Mouse (Mus musculus) intestine, postnatal 0 days (tissue): Measurements from ENCODE around the gene Tnf. TPM values are rescaled to one million over a fixed set of nuclear protein-coding genes. Genes with fewer than 3 reads are reported as not detected.
A peak's percentile ranks its signal among the peaks of the same experiment; 100 is the strongest.

Source experiments
- ATAC-seq: fragments of 200-750 bp; cut with Nextera tagmentation; 2 replicates; pipeline ENCODE4 v1.8.0; 2017; ENCODE audit warnings: mild to moderate bottlenecking, moderate TSS enrichment, moderate library complexity
- H3K27ac ChIP-seq: fragments of 300-500 bp; sonication (generic); 2 replicates; pipeline ENCODE4 v1.5.1; 2014; ENCODE audit warnings: mild to moderate bottlenecking, low read depth, low read length, moderate library complexity
- H3K27me3 ChIP-seq: fragments of 300-500 bp; sonication (generic); replicated peaks from 2 replicates; pipeline ENCODE4 v1.6.1; 2014; ENCODE audit warnings: low read length, mixed read lengths; ENCODE audit not compliant: control insufficient read depth, insufficient read depth
- H3K36me3 ChIP-seq: fragments of 300-500 bp; sonication (generic); 2 replicates; pipeline ENCODE4 v1.6.1; 2014; ENCODE audit warnings: mild to moderate bottlenecking, moderate library complexity; ENCODE audit not compliant: control insufficient read depth, insufficient read depth
- H3K4me1 ChIP-seq: fragments of 300-500 bp; sonication (generic); replicated peaks from 2 replicates; pipeline ENCODE4 v1.6.1; 2014; ENCODE audit warnings: antibody characterized with exemption, low read length, mixed read lengths; ENCODE audit not compliant: control insufficient read depth, insufficient read depth
- H3K4me2 ChIP-seq: fragments of 300-500 bp; sonication (generic); replicated peaks from 2 replicates; pipeline ENCODE4 v1.6.1; 2014; ENCODE audit warnings: low read depth, mild to moderate bottlenecking, moderate library complexity
- H3K4me3 ChIP-seq: fragments of 300-500 bp; sonication (generic); 2 replicates; pipeline ENCODE4 v1.5.1; 2014; ENCODE audit warnings: low read depth, low read length
- H3K9ac ChIP-seq: fragments of 300-500 bp; sonication (generic); 2 replicates; pipeline ENCODE4 v1.6.1; 2014; ENCODE audit warnings: mild to moderate bottlenecking, low read depth, low read length
- H3K9me3 ChIP-seq: fragments of 300-500 bp; sonication (generic); 2 replicates; pipeline ENCODE4 v1.6.1; 2016; ENCODE audit warnings: mixed run types; ENCODE audit not compliant: control insufficient read depth
- CTCF ChIP-seq: sonication (generic); IDR thresholded peaks from 2 replicates; pipeline ENCODE4 v1.5.1; 2016; ENCODE audit warnings: low read depth, mild to moderate bottlenecking, control low read depth, antibody characterized with exemption, moderate library complexity
- WGBS: fragments of 180-500 bp; shearing (Covaris S2); extraction: QIAGEN DNeasy Blood & Tissue Kit; methylation state at CpG from one replicate; pipeline ENCODE4 v1.1.7; 2014; 5-methylcytosine and 5-hydroxymethylcytosine counted together
- polyA plus RNA-seq: library from polyadenylated mRNA; unstranded; fragments of >200 nt; fragmentation: Nextera tagmentation; extraction: Ambion mirVana; gene quantifications from 2 replicates; pipeline ENCODE4 v1.2.1, GENCODE M21; 2015

Tnf gene
- polyA plus RNA-seq, 1 experiment from 2014 or later = 0.27 TPM

DNA sequence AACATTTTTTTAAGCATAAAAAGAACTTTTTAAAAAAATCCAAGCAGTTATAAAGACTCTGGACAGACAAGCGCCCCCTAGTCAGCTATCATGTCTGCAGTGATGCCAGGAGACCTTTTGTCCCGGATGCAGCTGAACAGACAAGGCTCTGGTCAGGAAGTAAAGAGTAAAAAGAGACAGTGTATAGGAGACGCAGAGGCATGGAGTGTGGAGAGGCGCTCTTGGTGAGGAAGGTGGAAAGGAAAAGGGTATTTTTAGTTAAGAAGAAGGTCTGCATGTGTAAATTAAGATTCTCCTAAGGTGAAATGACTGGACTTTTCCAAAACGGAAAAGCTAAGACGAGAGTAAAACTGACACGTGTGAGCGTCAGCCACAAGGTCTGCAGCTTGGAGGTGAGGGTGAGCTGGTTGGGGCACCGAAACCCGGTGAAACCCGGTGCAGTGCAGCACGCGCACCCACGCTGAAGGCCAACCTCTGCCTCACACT, 24.8 kb upstream of the Tnf start:
- WGBS = 80% methylated on average over 14 of the region's 14 CpGs
- Histone ChIP-seq H3K27me3 (no peaks in the 10 kb centered on the region), H3K4me2 (no peak overlapping the region), H3K27ac (no peak overlapping the region), H3K4me1 (no peaks in the 10 kb centered on the region), H3K4me3 (no peak overlapping the region), H3K9ac (no peak overlapping the region), H3K36me3 (peaks cover 60% of the 10 kb centered on the region), H3K9me3 (no peaks in the 10 kb centered on the region)
- no peak for ATAC-seq
- TF ChIP-seq CTCF = 0 out of 2 replicates have a peak, but pooled peaks have one; percentile 8

- Histone ChIP-seq H3K27ac (no peak overlapping the region), H3K4me3 (no peak overlapping the region), H3K9me3 (no peaks in the 10 kb centered on the region), H3K27me3 (no peaks in the 10 kb centered on the region), H3K4me1 (no peaks in the 10 kb centered on the region), H3K9ac (no peak overlapping the region), H3K36me3 (peaks cover 61% of the 10 kb centered on the region), H3K4me2 (no peak overlapping the region)
- ATAC-seq = no peak
- no peak for TF ChIP-seq CTCF
- 93% methylated on average over 5 of the region's 5 CpGs for WGBS
Observed at GRCm38 (mm10) chr17:35225456-35225855, 23.6 kb upstream of the Tnf start.

GRCm38 (mm10) chr17:35224641-35225040, 22.8 kb upstream of the Tnf start:
- 96% methylated on average over 4 of the region's 4 CpGs for WGBS
- Histone ChIP-seq H3K4me1 (no peaks in the 10 kb centered on the region), H3K4me2 (no peak overlapping the region), H3K36me3 (peaks cover 60% of the 10 kb centered on the region), H3K4me3 (no peak overlapping the region), H3K27ac (no peak overlapping the region), H3K9me3 (no peaks in the 10 kb centered on the region), H3K9ac (no peak overlapping the region), H3K27me3 (no peaks in the 10 kb centered on the region)
- 0 out of 2 replicates have a peak, but pooled peaks have one; percentile 14 for TF ChIP-seq CTCF
- ATAC-seq = no peak

GRCm38 (mm10) chr17:35222299-35222698, 20.5 kb upstream of the Tnf start:
- no peak for ATAC-seq
- Histone ChIP-seq H3K9me3 (no peaks in the 10 kb centered on the region), H3K27me3 (no peaks in the 10 kb centered on the region), H3K4me1 (no peaks in the 10 kb centered on the region), H3K9ac (no peak overlapping the region), H3K36me3 (peaks cover 38% of the 10 kb centered on the region), H3K4me2 (no peak overlapping the region), H3K27ac (no peak overlapping the region), H3K4me3 (no peak overlapping the region)
- TF ChIP-seq CTCF = no peak
- WGBS = 69% methylated on average over 6 of the region's 6 CpGs

- Histone ChIP-seq H3K27me3 (no peaks in the 10 kb centered on the region), H3K9ac (no peak within 1 kb of the TSS), H3K36me3 (peaks cover 36% of the 10 kb centered on the region), H3K4me3 (no peak within 1 kb of the TSS), H3K4me2 (0 out of 2 replicates have a peak within 1 kb of the TSS, but pooled peaks have one; percentile 13), H3K4me1 (no peaks in the 10 kb centered on the region), H3K27ac (peak within 1 kb of the TSS; percentile 47; the same call in 1 of the 2 replicates), H3K9me3 (no peaks in the 10 kb centered on the region)
- no peak for TF ChIP-seq CTCF
- no peak for ATAC-seq
- WGBS = 71% methylated on average over 28 of the region's 28 CpGs
Observed at GRCm38 (mm10) chr17:35220156-35220952, 18.5 kb upstream of the Tnf start, which contains the start of gene Gm16181. Gene Gm16181 (plus strand): TSS chr17:35220834.

GRCm38 (mm10) chr17:35219601-35220041, 17.8 kb upstream of the Tnf start:
- ATAC-seq = no peak
- WGBS = 69% methylated on average over 6 of the region's 6 CpGs
- H3K36me3 ChIP-seq = peaks cover 36% of the 10 kb centered on the region
- no peak overlapping the region for H3K4me3 ChIP-seq
- H3K9ac ChIP-seq = no peak overlapping the region
- H3K9me3 ChIP-seq = no peaks in the 10 kb centered on the region
- no peak overlapping the region for H3K27ac ChIP-seq
- TF ChIP-seq CTCF = no peak
- H3K4me2 ChIP-seq = no peak overlapping the region
- H3K27me3 ChIP-seq = no peaks in the 10 kb centered on the region
- H3K4me1 ChIP-seq = no peaks in the 10 kb centered on the region
